Mouse (Mus musculus): ENCODE measurements at regions not wholly inside any gene's neighbourhood (a gene's known extent, or its start where the extent isn't known, plus 50 kb on each side); places are given as distances from the start of the nearest gene placed in this dataset.

GRCm38 (mm10) chr14:72942571-72942970, 106.3 kb downstream of the Cysltr2 start:
- no peak for DNase-seq (ENCODE audit: low read depth, low spot score)

- DNase-seq (ENCODE audit: low read depth, low spot score): no peak
Measured at GRCm38 (mm10) chr14:72939067-72939393, 109.9 kb downstream of the Cysltr2 start.

GRCm38 (mm10) chr14:72938382-72939066, 110.4 kb downstream of the Cysltr2 start:
- DNase-seq (ENCODE audit: low read depth, low spot score): no peak

GRCm38 (mm10) chr14:72933598-72933997, 115.3 kb downstream of the Cysltr2 start:
- no peak for DNase-seq (ENCODE audit: low read depth, low spot score)

- no peak for DNase-seq (ENCODE audit: low read depth, low spot score)
Measured at GRCm38 (mm10) chr14:72932296-72932695, 116.6 kb downstream of the Cysltr2 start.

GRCm38 (mm10) chr14:72901171-72901926, 147.6 kb downstream of the Cysltr2 start:
- DNase-seq (ENCODE audit: low read depth, low spot score): no peak

GRCm38 (mm10) chr14:72899630-72900029, 149.3 kb downstream of the Cysltr2 start:
- DNase-seq (ENCODE audit: low read depth, low spot score): no peak

- DNase-seq (ENCODE audit: low read depth, low spot score): no peak
Measured at GRCm38 (mm10) chr14:72892316-72892715, 156.6 kb downstream of the Cysltr2 start.

GRCm38 (mm10) chr14:72889663-72890062, 159.3 kb downstream of the Cysltr2 start:
- DNase-seq (ENCODE audit: low read depth, low spot score): no peak

GRCm38 (mm10) chr14:72887470-72888071, 161.3 kb downstream of the Cysltr2 start:
- DNase-seq (ENCODE audit: low read depth, low spot score): no peak

- DNase-seq (ENCODE audit: low read depth, low spot score): peak; percentile 15
Measured at GRCm38 (mm10) chr14:72886935-72887369, 162.0 kb downstream of the Cysltr2 start.

GRCm38 (mm10) chr14:72885824-72886223, 163.1 kb downstream of the Cysltr2 start:
- no peak for DNase-seq (ENCODE audit: low read depth, low spot score)

GRCm38 (mm10) chr14:72884561-72884960, 164.4 kb downstream of the Cysltr2 start:
- DNase-seq (ENCODE audit: low read depth, low spot score): no peak

GRCm38 (mm10) chr14:72877132-72877531, 167.3 kb upstream of the Fndc3a start:
- DNase-seq (ENCODE audit: low read depth, low spot score): no peak

- no peak for DNase-seq (ENCODE audit: low read depth, low spot score)
Measured at GRCm38 (mm10) chr14:72873494-72873893, 163.7 kb upstream of the Fndc3a start.

GRCm38 (mm10) chr14:72869188-72869749, 159.5 kb upstream of the Fndc3a start:
- DNase-seq (ENCODE audit: low read depth, low spot score): no peak

GRCm38 (mm10) chr14:72866896-72867295, 157.1 kb upstream of the Fndc3a start:
- DNase-seq (ENCODE audit: low read depth, low spot score): no peak

GRCm38 (mm10) chr14:72865531-72865930, 155.7 kb upstream of the Fndc3a start:
- no peak for DNase-seq (ENCODE audit: low read depth, low spot score)

GRCm38 (mm10) chr14:72864792-72865191, 155.0 kb upstream of the Fndc3a start:
- no peak for DNase-seq (ENCODE audit: low read depth, low spot score)

- DNase-seq (ENCODE audit: low read depth, low spot score): no peak
Measured at GRCm38 (mm10) chr14:72864130-72864529, 154.3 kb upstream of the Fndc3a start.

- DNase-seq (ENCODE audit: low read depth, low spot score): no peak
Measured at GRCm38 (mm10) chr14:72862806-72863526, 153.2 kb upstream of the Fndc3a start.

GRCm38 (mm10) chr14:72854226-72854625, 144.4 kb upstream of the Fndc3a start:
- DNase-seq (ENCODE audit: low read depth, low spot score): peak; percentile 47
